Mouse (Mus musculus) liver, postnatal 0 days (tissue): Measurements from ENCODE around the gene Cdca7l.

Source experiments
- CTCF ChIP-seq: sonication (generic); IDR thresholded peaks from 2 replicates; pipeline ENCODE4 v1.5.1; 2016; ENCODE audit warnings: antibody characterized with exemption, low read depth
- EP300 ChIP-seq: IDR thresholded peaks from 2 replicates; pipeline ENCODE4 v1.6.1; 2016; ENCODE audit warnings: antibody characterized with exemption, low read depth, mild to moderate bottlenecking

DNA sequence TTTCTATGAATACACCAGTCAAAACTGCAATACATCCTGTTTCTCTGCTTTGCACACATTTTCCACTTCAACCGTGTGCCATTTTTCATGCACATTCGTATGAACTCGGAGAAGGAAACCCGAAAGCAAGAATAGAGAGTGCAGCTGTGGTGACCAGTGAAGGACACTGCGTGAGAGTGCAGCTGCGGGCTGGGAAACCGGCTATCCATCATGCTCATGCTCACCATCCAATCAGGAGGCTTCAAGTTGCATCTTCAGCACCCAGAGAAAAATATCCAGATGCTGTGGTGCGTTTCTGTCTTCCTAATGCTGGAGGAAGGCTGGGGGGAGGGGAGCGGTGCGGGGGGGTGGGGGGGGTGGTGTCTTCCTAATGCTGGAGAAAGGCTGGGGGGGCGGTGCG lies 3.5 kb downstream of the Cdca7l start:
- TF ChIP-seq CTCF = no peak
- no peak for TF ChIP-seq EP300
